Mouse (Mus musculus) heart, embryonic 14.5 days (tissue): ENCODE results near the gene Zdhhc14. TPM values are rescaled to one million over a fixed set of nuclear protein-coding genes. Genes with fewer than 3 reads are reported as not detected.

ENCODE experiments used
- ATAC-seq: fragments of 200-750 bp; cut with Nextera tagmentation; 2 replicates; pipeline ENCODE4 v1.8.0; 2017; ENCODE audit warnings: low read depth, moderate TSS enrichment; ENCODE audit not compliant: insufficient number of reproducible peaks, insufficient read depth, low FRiP score
- H3K27ac ChIP-seq, 2 experiments: fragments of 200-500 bp in 1 of 2; fragments of 300-500 bp in 1 of 2; sonication (generic) in 1 of 2; replicated peaks in 1 of 2; 2 replicates each; pipeline ENCODE4 v1.5.1; 2012 to 2014; ENCODE audit warnings: low read depth in 2 of 2, low read length in 2 of 2, control low read depth in 1 of 2, mild to moderate bottlenecking in 1 of 2, mixed read lengths in 1 of 2; ENCODE audit not compliant: control insufficient read depth in 1 of 2, insufficient read depth in 1 of 2
- H3K27me3 ChIP-seq: fragments of 300-500 bp; sonication (generic); 2 replicates; pipeline ENCODE4 v1.6.1; 2014; ENCODE audit warnings: mild to moderate bottlenecking, low read length, control low read depth; ENCODE audit not compliant: control insufficient read depth, insufficient read depth
- H3K36me3 ChIP-seq: fragments of 300-500 bp; sonication (generic); 2 replicates; pipeline ENCODE4 v1.6.1; 2014; ENCODE audit warnings: mild to moderate bottlenecking, control low read depth, low read length, mixed read lengths; ENCODE audit not compliant: control insufficient read depth, insufficient read depth
- H3K4me1 ChIP-seq, 2 experiments: fragments of 200-500 bp in 1 of 2; fragments of 300-500 bp in 1 of 2; sonication (generic) in 1 of 2; 2 replicates each; pipeline ENCODE4 v1.6.1; 2012 to 2014; ENCODE audit warnings: low read length in 2 of 2, control low read depth in 1 of 2, mixed read lengths in 1 of 2; ENCODE audit not compliant: control insufficient read depth in 2 of 2, insufficient read depth in 2 of 2
- H3K4me2 ChIP-seq: fragments of 300-500 bp; sonication (generic); 2 replicates; pipeline ENCODE4 v1.6.1; 2014; ENCODE audit warnings: mild to moderate bottlenecking, low read length
- H3K4me3 ChIP-seq, 2 experiments: fragments of 200-500 bp in 1 of 2; fragments of 300-500 bp in 1 of 2; sonication (generic) in 1 of 2; 2 replicates each; pipeline ENCODE4 v1.5.1; 2012 to 2014; ENCODE audit warnings: low read length in 2 of 2, mild to moderate bottlenecking in 2 of 2, control low read depth in 1 of 2, low read depth in 1 of 2, moderate library complexity in 1 of 2; ENCODE audit not compliant: control insufficient read depth in 1 of 2, insufficient read depth in 1 of 2
- H3K9ac ChIP-seq: fragments of 300-500 bp; sonication (generic); 2 replicates; pipeline ENCODE4 v1.6.1; 2014; ENCODE audit warnings: mild to moderate bottlenecking, low read length
- H3K9me3 ChIP-seq: fragments of 300-500 bp; sonication (generic); 2 replicates; pipeline ENCODE4 v1.6.1; 2016; ENCODE audit warnings: low read length, control low read depth; ENCODE audit not compliant: control insufficient read depth
- WGBS: fragments of 180-500 bp; shearing (Covaris S2); extraction: QIAGEN DNeasy Blood & Tissue Kit; methylation state at CpG from one replicate; pipeline ENCODE4 v1.1.7; 2014; 5-methylcytosine and 5-hydroxymethylcytosine counted together
- polyA plus RNA-seq: library from polyadenylated mRNA; unstranded; fragments of >200 nt; fragmentation: Nextera tagmentation; extraction: Ambion mirVana; gene quantifications from 2 replicates; pipeline ENCODE4 v1.2.1, GENCODE M21; 2014

Zdhhc14 gene
- polyA plus RNA-seq, 1 experiment from 2014 or later = 1.5 TPM

DNA sequence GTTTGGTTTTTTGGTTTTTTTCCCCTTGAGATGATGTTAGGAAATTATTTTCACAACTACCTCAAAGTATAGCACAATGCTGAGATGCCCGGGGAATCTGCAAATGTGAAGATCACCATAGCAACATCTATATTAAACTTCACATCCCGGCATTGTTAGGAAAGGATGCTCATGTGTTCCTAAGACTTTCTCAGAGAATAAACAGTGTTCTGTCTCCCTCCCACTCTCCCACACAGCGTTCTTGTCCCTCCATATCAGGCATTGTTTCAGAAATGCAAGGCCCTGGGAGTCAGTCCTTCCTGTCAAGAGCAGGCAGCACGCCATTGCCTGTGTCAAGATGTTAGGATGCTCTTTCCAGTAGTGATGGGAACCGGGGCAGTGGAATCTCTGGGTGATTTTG lies 51.7 kb downstream of the Zdhhc14 start:
- Histone ChIP-seq H3K4me3 (no peak overlapping the region), H3K9ac (no peak overlapping the region), H3K36me3 (no peaks in the 10 kb centered on the region), H3K27ac (no peak overlapping the region), H3K9me3 (no peaks in the 10 kb centered on the region), H3K4me1 (no peaks in the 10 kb centered on the region), H3K4me2 (no peak overlapping the region), H3K27me3 (no peaks in the 10 kb centered on the region)
- 62% methylated on average over 5 of the region's 5 CpGs for WGBS
- ATAC-seq = no peak

- no peak overlapping the region for H3K9ac ChIP-seq
- ATAC-seq = no peak
- H3K36me3 ChIP-seq = no peaks in the 10 kb centered on the region
- no peaks in the 10 kb centered on the region for H3K9me3 ChIP-seq
- 81% methylated on average over 2 of the region's 2 CpGs for WGBS
- no peak overlapping the region for H3K4me2 ChIP-seq
- no peak overlapping the region for H3K4me3 ChIP-seq
- H3K27ac ChIP-seq = no peak overlapping the region
- H3K27me3 ChIP-seq = no peaks in the 10 kb centered on the region
- H3K4me1 ChIP-seq = no peaks in the 10 kb centered on the region
Observed at GRCm38 (mm10) chr17:5545065-5545464, 52.7 kb downstream of the Zdhhc14 start.

DNA sequence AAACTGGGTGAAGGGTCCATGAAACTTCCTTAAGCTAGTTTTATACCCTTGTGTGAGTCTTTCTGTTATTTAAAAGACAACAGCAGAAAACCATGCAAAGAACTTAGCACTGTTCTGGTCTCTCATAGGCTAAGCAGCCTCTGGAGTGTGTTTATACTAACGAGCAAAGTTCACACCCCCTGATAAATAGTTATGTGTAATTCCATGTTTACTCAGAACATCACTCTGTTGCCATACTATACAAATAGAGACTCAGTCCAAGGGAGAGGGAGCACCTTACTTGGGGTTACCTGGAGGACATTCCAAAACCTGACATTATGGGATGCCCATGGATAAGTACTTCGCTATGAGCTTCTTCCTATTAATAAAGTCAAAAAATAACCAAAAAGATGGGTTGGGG lies 56.2 kb downstream of the Zdhhc14 start:
- Histone ChIP-seq H3K4me2 (no peak overlapping the region), H3K27ac (no peak overlapping the region), H3K9ac (no peak overlapping the region), H3K27me3 (no peaks in the 10 kb centered on the region), H3K4me1 (no peaks in the 10 kb centered on the region), H3K36me3 (no peaks in the 10 kb centered on the region), H3K4me3 (no peak overlapping the region), H3K9me3 (no peaks in the 10 kb centered on the region)
- 79% methylated on average over 2 of the region's 2 CpGs for WGBS
- ATAC-seq = no peak

GRCm38 (mm10) chr17:5549460-5549859 lies 57.1 kb downstream of the Zdhhc14 start:
- H3K36me3 ChIP-seq = no peaks in the 10 kb centered on the region
- no peak overlapping the region for H3K4me2 ChIP-seq
- no peak overlapping the region for H3K9ac ChIP-seq
- WGBS = 86% methylated on average over 6 of the region's 6 CpGs
- H3K27me3 ChIP-seq = no peaks in the 10 kb centered on the region
- no peaks in the 10 kb centered on the region for H3K4me1 ChIP-seq
- H3K9me3 ChIP-seq = no peaks in the 10 kb centered on the region
- no peak for ATAC-seq
- no peak overlapping the region for H3K27ac ChIP-seq
- H3K4me3 ChIP-seq = no peak overlapping the region

GRCm38 (mm10) chr17:5550444-5550843 lies 58.1 kb downstream of the Zdhhc14 start:
- Histone ChIP-seq H3K4me1 (no peaks in the 10 kb centered on the region), H3K9ac (no peak overlapping the region), H3K4me3 (no peak overlapping the region), H3K9me3 (no peaks in the 10 kb centered on the region), H3K27me3 (no peaks in the 10 kb centered on the region), H3K36me3 (no peaks in the 10 kb centered on the region), H3K4me2 (no peak overlapping the region), H3K27ac (no peak overlapping the region)
- 88% methylated on average over 10 of the region's 10 CpGs for WGBS
- ATAC-seq = no peak

GRCm38 (mm10) chr17:5551136-5551535 lies 58.8 kb downstream of the Zdhhc14 start:
- 78% methylated on average over 3 of the region's 3 CpGs for WGBS
- Histone ChIP-seq H3K4me2 (no peak overlapping the region), H3K9me3 (no peaks in the 10 kb centered on the region), H3K36me3 (no peaks in the 10 kb centered on the region), H3K27ac (no peak overlapping the region), H3K4me3 (no peak overlapping the region), H3K9ac (no peak overlapping the region), H3K4me1 (no peaks in the 10 kb centered on the region), H3K27me3 (no peaks in the 10 kb centered on the region)
- ATAC-seq = no peak

DNA sequence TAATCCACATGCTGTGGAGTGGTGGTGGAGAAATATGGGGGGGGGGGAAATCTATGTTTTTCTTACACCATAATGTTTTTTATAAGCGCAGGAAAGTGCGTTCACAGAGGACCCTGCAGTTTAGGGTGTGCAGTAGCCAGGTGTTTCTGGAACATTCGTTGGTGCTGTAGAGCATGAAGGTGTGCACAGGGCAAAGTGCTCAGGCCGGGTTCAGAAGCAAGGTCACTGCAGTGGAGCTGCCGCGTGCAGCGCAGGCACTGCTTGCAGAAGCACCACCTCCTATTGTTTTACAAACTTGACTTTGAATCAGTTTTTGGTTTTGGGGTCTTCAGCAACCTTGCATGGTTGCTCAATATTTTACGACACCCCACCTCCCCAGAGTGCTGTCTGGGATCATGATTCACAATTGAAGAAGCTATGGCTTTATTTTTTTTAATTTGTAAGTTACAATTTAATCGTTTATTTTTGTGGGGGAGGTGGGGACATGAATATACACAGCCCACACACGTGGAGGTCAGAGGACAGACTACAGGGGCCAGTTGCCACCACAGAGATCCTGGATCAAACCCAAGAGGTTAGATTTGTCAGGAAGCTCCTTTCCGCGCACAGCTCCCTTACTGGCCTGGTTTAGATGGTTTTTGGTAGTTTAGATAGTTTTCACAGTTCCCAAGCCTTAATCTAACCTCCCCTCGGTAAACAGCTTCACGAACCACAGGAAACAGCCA lies 59.8 kb downstream of the Zdhhc14 start:
- H3K36me3 ChIP-seq = no peaks in the 10 kb centered on the region

GRCm38 (mm10) chr17:5553556-5553955 lies 61.2 kb downstream of the Zdhhc14 start:
- Histone ChIP-seq H3K4me1 (no peaks in the 10 kb centered on the region), H3K27me3 (no peaks in the 10 kb centered on the region), H3K9ac (no peak overlapping the region), H3K27ac (no peak overlapping the region), H3K9me3 (no peaks in the 10 kb centered on the region), H3K36me3 (no peaks in the 10 kb centered on the region), H3K4me2 (no peak overlapping the region), H3K4me3 (no peak overlapping the region)
- no peak for ATAC-seq
- 86% methylated on average over 5 of the region's 5 CpGs for WGBS

More for the DNA sequence above, 59.8 kb downstream of the Zdhhc14 start:
- Histone ChIP-seq H3K4me3 (no peak overlapping the region), H3K4me2 (no peak overlapping the region), H3K4me1 (no peaks in the 10 kb centered on the region), H3K9ac (no peak overlapping the region), H3K9me3 (no peaks in the 10 kb centered on the region), H3K27ac (no peak overlapping the region), H3K27me3 (no peaks in the 10 kb centered on the region)
- 68% methylated on average over 14 of the region's 14 CpGs for WGBS
- ATAC-seq = no peak
